Mouse (Mus musculus) thymus, adult 2 months (tissue): ENCODE data around the gene Lingo1. TPM values are rescaled to one million over a fixed set of nuclear protein-coding genes. Genes with fewer than 3 reads are reported as not detected.

Source experiments
- DNase-seq: peaks from one replicate; pipeline ENCODE4 v3.0.0; 2021
- H3K27ac ChIP-seq: fragments of 200-500 bp; 2 replicates; pipeline ENCODE4 v1.5.1; 2012; ENCODE audit warnings: low read length, control low read depth; ENCODE audit not compliant: control insufficient read depth, insufficient read depth
- H3K27me3 ChIP-seq: fragments of 200-500 bp; 2 replicates; pipeline ENCODE4 v1.6.1; 2012; ENCODE audit warnings: mild to moderate bottlenecking, low read length, moderate library complexity, mixed read lengths; ENCODE audit not compliant: control insufficient read depth, insufficient read depth
- H3K36me3 ChIP-seq: fragments of 200-500 bp; 2 replicates; pipeline ENCODE4 v1.6.1; 2012; ENCODE audit warnings: mild to moderate bottlenecking, low read length, moderate library complexity; ENCODE audit not compliant: control insufficient read depth, insufficient read depth
- H3K4me1 ChIP-seq: fragments of 200-500 bp; replicated peaks from 2 replicates; pipeline ENCODE4 v1.6.1; 2012; ENCODE audit warnings: low read length; ENCODE audit not compliant: control insufficient read depth, insufficient read depth
- H3K4me3 ChIP-seq: fragments of 200-500 bp; 2 replicates; pipeline ENCODE4 v1.5.1; 2012; ENCODE audit warnings: mild to moderate bottlenecking, low read length, control low read depth, moderate library complexity; ENCODE audit not compliant: control insufficient read depth, insufficient read depth
- CTCF ChIP-seq: fragments of 200-500 bp; IDR thresholded peaks from 2 replicates; pipeline ENCODE4 v1.5.1; 2012; ENCODE audit warnings: mild to moderate bottlenecking, control low read depth, low read length, moderate library complexity, borderline replicate concordance; ENCODE audit not compliant: control insufficient read depth, poor library complexity, insufficient read depth; ENCODE audit errors: extremely low read depth
- POLR2A ChIP-seq: fragments of 200-500 bp; IDR thresholded peaks from 2 replicates; pipeline ENCODE4 v1.6.1; 2012; ENCODE audit warnings: mild to moderate bottlenecking, low read length, control low read depth, moderate library complexity; ENCODE audit not compliant: control insufficient read depth, poor library complexity, insufficient read depth; ENCODE audit errors: extremely low read depth
- WGBS: fragments of 180-500 bp; shearing (Covaris S2); methylation state at CpG from one replicate; pipeline ENCODE4 v1.1.7; 2018; 5-methylcytosine and 5-hydroxymethylcytosine counted together
- polyA plus RNA-seq: library from polyadenylated mRNA; depleted of rRNA; stranded (reverse); fragments of >200 nt; gene quantifications from 2 replicates; pipeline ENCODE4 v1.2.3, GENCODE M21; 2012

Lingo1 gene
- polyA plus RNA-seq, 1 experiment: 5.2 TPM

- no peaks in the 10 kb centered on the region for H3K27me3 ChIP-seq
- no peaks in the 10 kb centered on the region for H3K36me3 ChIP-seq
- WGBS: 48% methylated on average over 6 of the region's 6 CpGs
Measured at GRCm38 (mm10) chr9:56655167-56655566, 141.1 kb downstream of the Lingo1 start.

DNA sequence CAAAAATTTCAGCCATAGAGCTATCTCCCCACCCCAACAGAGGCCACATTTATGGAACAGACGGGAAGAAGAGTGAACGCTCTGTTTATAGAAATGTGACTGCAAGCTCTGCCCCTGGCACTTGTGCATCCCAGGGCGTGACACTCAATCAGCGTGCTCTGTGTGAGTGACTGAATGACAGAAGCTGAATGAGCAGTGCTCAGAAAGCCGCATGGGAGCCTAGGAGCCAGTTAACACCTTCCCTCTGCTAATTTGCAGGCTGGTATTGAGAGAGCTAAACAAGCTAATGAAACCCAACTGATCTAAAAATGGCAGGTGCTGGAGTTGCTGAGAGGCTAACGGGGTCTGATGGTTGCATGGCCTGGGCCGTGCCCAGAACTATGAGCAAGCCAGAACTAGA lies 143.7 kb downstream of the Lingo1 start:
- no peak overlapping the region for H3K4me3 ChIP-seq
- TF ChIP-seq CTCF: no peak
- no peak for TF ChIP-seq POLR2A
- no peaks in the 10 kb centered on the region for H3K36me3 ChIP-seq
- no peaks in the 10 kb centered on the region for H3K4me1 ChIP-seq
- H3K27me3 ChIP-seq: no peaks in the 10 kb centered on the region
- no peak for DNase-seq
- WGBS: 95% methylated on average over 7 of the region's 7 CpGs
- no peak overlapping the region for H3K27ac ChIP-seq

More at GRCm38 (mm10) chr9:56655167-56655566, 141.1 kb downstream of the Lingo1 start:
- H3K4me1 ChIP-seq: no peaks in the 10 kb centered on the region
- no peak overlapping the region for H3K4me3 ChIP-seq
- no peak overlapping the region for H3K27ac ChIP-seq
- DNase-seq: no peak
- no peak for TF ChIP-seq CTCF
- TF ChIP-seq POLR2A: no peak

- no peak for TF ChIP-seq CTCF
- TF ChIP-seq POLR2A: no peak
- no peaks in the 10 kb centered on the region for H3K4me1 ChIP-seq
- no peaks in the 10 kb centered on the region for H3K36me3 ChIP-seq
- H3K27me3 ChIP-seq: no peaks in the 10 kb centered on the region
- no peak overlapping the region for H3K27ac ChIP-seq
- H3K4me3 ChIP-seq: no peak overlapping the region
- WGBS: 61% methylated on average over 2 of the region's 2 CpGs
- DNase-seq: no peak
Measured at GRCm38 (mm10) chr9:56651586-56651985, 144.7 kb downstream of the Lingo1 start.

DNA sequence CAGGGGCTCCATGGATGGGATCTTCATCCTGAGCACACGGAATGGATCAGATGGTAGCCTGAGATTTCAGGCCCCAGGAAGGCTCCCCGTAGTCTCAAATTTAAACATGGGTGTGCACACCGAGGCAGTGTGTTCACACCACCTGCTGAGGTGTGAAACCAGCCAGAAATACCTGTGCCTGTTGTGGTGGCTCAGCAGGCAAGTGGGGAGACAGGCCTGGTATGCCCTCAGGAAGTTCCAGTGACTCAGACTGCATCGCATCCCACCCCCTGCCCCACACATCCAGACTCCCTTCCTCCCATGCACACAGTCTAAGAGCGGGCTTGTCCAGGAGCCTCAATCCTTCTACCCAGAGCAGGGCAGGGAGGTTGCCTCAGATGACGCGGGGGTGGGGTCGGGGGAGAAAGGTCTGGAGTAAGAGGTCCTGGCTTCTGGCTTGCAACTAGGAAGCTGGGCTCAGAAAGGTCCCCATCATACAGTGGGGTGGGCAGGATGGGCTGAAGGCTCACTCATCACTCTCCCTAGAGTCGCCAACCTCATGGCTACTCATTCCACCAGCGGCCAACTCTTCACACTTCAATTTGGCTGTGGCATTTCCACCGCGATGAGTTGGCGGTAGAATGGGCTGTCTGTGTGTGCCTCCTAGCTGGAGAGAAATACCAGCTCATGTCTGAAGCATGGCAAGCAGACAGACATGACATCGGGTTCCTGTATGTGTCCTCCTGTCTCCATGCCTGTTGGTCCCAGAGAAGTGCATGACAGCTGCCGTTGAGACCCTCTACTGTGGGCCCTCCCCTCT lies 149.8 kb downstream of the Lingo1 start:
- Histone ChIP-seq H3K36me3 (no peaks in the 10 kb centered on the region), H3K4me1 (no peaks in the 10 kb centered on the region), H3K4me3 (no peak overlapping the region), H3K27ac (no peak overlapping the region), H3K27me3 (no peaks in the 10 kb centered on the region)
- TF ChIP-seq CTCF (no peak), POLR2A (no peak)
- no peak for DNase-seq
- 87% methylated on average over 15 of the region's 15 CpGs for WGBS

DNA sequence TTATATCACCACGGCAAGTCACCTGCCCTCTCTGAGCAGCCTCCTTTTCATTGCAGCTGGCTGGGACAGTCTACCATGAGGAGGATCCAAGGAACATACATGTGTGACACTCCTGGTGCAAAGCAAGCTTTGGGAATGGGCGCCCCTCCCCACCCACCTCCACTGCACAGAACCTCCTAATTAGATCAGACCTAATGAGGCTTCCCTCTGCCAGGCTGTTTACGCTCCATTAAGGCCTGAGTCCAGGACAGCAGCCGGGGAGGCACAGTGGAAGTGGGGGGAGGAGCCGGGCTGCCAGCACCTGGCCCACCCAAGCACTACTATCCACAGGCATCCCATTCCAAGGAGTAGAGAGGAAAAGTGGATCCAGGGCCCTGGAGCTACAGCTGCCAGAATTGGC lies 152.8 kb downstream of the Lingo1 start:
- TF ChIP-seq POLR2A (no peak), CTCF (no peak)
- H3K27me3 ChIP-seq: no peaks in the 10 kb centered on the region
- H3K27ac ChIP-seq: no peak overlapping the region
- H3K4me1 ChIP-seq: peaks cover 9% of the 10 kb centered on the region
- WGBS: 86% methylated on average over 5 of the region's 5 CpGs
- no peaks in the 10 kb centered on the region for H3K36me3 ChIP-seq
- H3K4me3 ChIP-seq: no peak overlapping the region
- DNase-seq: no peak

- Histone ChIP-seq H3K4me3 (no peak overlapping the region), H3K27me3 (peaks cover 9% of the 10 kb centered on the region), H3K27ac (no peak overlapping the region), H3K4me1 (peaks cover 24% of the 10 kb centered on the region), H3K36me3 (no peaks in the 10 kb centered on the region)
- 34% methylated on average over 8 of the region's 8 CpGs for WGBS
- TF ChIP-seq CTCF: peak; percentile 26; the same call in 1 of the 2 replicates
- no peak for TF ChIP-seq POLR2A
- peak; percentile 33 for DNase-seq
Measured at GRCm38 (mm10) chr9:56638226-56638905, 157.9 kb downstream of the Lingo1 start.
